Mouse (Mus musculus) heart, embryonic 12.5 days (tissue): Measurements from ENCODE around the gene Parvb. TPM values are rescaled to one million over a fixed set of nuclear protein-coding genes. Genes with fewer than 3 reads are reported as not detected.

ENCODE experiments used
- ATAC-seq: fragments of 200-750 bp; cut with Nextera tagmentation; 2 replicates; pipeline ENCODE4 v1.8.0; 2017; ENCODE audit warnings: moderate TSS enrichment, moderate library complexity; ENCODE audit not compliant: insufficient number of reproducible peaks, low FRiP score
- H3K27ac ChIP-seq: fragments of 300-500 bp; sonication (generic); 2 replicates; pipeline ENCODE4 v1.5.1; 2016; ENCODE audit warnings: mild to moderate bottlenecking, moderate library complexity; ENCODE audit not compliant: poor library complexity, severe bottlenecking
- H3K27me3 ChIP-seq: fragments of 300-500 bp; sonication (generic); replicated peaks from 2 replicates; pipeline ENCODE4 v1.6.1; 2016; ENCODE audit warnings: mild to moderate bottlenecking, moderate library complexity
- H3K36me3 ChIP-seq: fragments of 300-500 bp; sonication (generic); 2 replicates; pipeline ENCODE4 v1.6.1; 2016; ENCODE audit warnings: mild to moderate bottlenecking, moderate library complexity
- H3K4me1 ChIP-seq: fragments of 300-500 bp; sonication (generic); replicated peaks from 2 replicates; pipeline ENCODE4 v1.6.1; 2016; ENCODE audit warnings: mild to moderate bottlenecking
- H3K4me2 ChIP-seq: fragments of 300-500 bp; sonication (generic); 2 replicates; pipeline ENCODE4 v1.6.1; 2016; ENCODE audit warnings: mild to moderate bottlenecking, moderate library complexity
- H3K4me3 ChIP-seq: fragments of 300-500 bp; sonication (generic); 2 replicates; pipeline ENCODE4 v1.5.1; 2016; ENCODE audit warnings: mild to moderate bottlenecking
- H3K9ac ChIP-seq: fragments of 300-500 bp; sonication (generic); 2 replicates; pipeline ENCODE4 v1.6.1; 2016; ENCODE audit warnings: mild to moderate bottlenecking, moderate library complexity
- H3K9me3 ChIP-seq: fragments of 300-500 bp; sonication (generic); replicated peaks from 2 replicates; pipeline ENCODE4 v1.6.1; 2016; ENCODE audit warnings: mild to moderate bottlenecking, moderate library complexity
- WGBS: fragments of 180-500 bp; shearing (Covaris S2); methylation state at CpG from one replicate; pipeline ENCODE4 v1.1.7; 2016; 5-methylcytosine and 5-hydroxymethylcytosine counted together
- polyA plus RNA-seq: library from polyadenylated mRNA; unstranded; fragments of >200 nt; fragmentation: Nextera tagmentation; extraction: Ambion mirVana; gene quantifications from 2 replicates; pipeline ENCODE4 v1.2.1, GENCODE M21; 2016

The Parvb gene
- polyA plus RNA-seq, 1 experiment from 2014 or later: 13.5 TPM

DNA sequence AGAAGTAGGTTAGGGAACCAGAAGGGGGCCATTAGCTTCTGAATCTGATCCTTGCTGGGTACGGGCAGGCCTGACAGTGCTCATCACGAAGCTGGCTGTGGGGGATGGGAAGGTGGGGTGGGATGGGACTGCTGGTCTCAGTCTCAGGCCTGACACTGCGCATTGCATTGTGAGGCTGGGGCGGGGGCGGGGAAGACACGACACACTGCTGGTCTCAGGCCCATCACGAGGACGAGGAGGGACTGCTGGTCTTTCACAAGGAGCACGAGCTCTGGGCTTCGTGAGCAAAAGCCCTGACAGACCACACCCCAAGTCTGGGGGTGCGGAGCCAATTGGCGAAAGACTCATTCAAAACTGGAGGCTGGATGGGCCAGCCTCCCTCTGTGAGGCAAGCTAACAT lies 93.9 kb downstream of the Parvb start:
- no peaks in the 10 kb centered on the region for H3K9me3 ChIP-seq
- H3K4me2 ChIP-seq: no peak overlapping the region
- H3K4me3 ChIP-seq: no peak overlapping the region
- no peak for ATAC-seq
- WGBS: 44% methylated on average over 12 of the region's 12 CpGs
- H3K36me3 ChIP-seq: no peaks in the 10 kb centered on the region
- no peak overlapping the region for H3K9ac ChIP-seq
- H3K4me1 ChIP-seq: no peaks in the 10 kb centered on the region
- no peak overlapping the region for H3K27ac ChIP-seq
- peaks cover 11% of the 10 kb centered on the region; the same call in 1 of the 2 replicates for H3K27me3 ChIP-seq

DNA sequence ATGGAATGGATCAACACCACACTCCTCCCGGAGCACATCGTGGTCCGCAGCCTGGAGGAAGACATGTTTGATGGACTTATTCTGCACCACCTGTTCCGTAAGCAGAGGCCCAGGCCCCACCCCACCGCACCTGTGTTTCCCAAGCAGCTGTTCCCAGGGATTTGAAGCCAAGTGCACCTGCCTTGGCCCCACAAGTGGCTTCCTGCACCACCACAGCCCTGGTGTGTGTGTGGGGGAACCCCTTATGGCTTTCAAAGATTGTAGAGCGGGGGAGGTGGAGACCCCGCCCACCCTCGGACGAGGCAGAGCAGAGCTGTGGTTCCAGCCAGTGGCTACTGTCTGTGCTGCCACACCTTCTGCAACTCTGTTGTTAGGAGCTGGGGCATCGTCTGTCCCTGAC lies 97.0 kb downstream of the Parvb start:
- WGBS: 68% methylated on average over 10 of the region's 10 CpGs
- no peaks in the 10 kb centered on the region for H3K4me1 ChIP-seq
- no peak overlapping the region for H3K27ac ChIP-seq
- no peak overlapping the region for H3K4me3 ChIP-seq
- 0 out of 2 replicates have a peak, but pooled peaks cover 6% of the 10 kb centered on the region for H3K27me3 ChIP-seq
- no peak overlapping the region for H3K9ac ChIP-seq
- H3K9me3 ChIP-seq: no peaks in the 10 kb centered on the region
- no peaks in the 10 kb centered on the region for H3K36me3 ChIP-seq
- H3K4me2 ChIP-seq: no peak overlapping the region
- ATAC-seq: no peak

DNA sequence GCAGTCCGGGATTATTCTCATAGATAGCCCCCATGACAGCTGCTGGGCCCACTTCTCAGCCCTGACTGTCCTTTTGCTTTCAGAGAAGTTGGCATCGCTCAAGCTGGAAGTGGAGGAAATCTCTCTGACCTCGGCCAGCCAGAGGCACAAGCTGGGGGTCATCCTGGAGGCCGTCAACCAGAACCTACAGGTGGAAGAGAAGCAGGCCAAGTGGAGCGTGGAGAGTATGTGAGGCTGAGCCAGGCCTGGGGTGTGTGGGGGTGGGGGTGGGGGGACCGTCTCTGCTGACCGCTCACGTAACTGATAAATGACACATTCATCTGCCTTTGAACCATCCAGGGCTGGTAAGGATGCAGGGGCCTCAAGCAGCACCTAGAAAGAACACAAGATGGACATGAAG lies 98.1 kb downstream of the Parvb start:
- H3K27me3 ChIP-seq: 0 out of 2 replicates have a peak, but pooled peaks cover 2% of the 10 kb centered on the region
- H3K4me1 ChIP-seq: no peaks in the 10 kb centered on the region
- H3K9ac ChIP-seq: no peak overlapping the region
- H3K4me3 ChIP-seq: no peak overlapping the region
- no peak overlapping the region for H3K4me2 ChIP-seq
- 83% methylated on average over 8 of the region's 8 CpGs for WGBS
- H3K27ac ChIP-seq: no peak overlapping the region
- H3K36me3 ChIP-seq: no peaks in the 10 kb centered on the region
- no peaks in the 10 kb centered on the region for H3K9me3 ChIP-seq
- no peak for ATAC-seq

DNA sequence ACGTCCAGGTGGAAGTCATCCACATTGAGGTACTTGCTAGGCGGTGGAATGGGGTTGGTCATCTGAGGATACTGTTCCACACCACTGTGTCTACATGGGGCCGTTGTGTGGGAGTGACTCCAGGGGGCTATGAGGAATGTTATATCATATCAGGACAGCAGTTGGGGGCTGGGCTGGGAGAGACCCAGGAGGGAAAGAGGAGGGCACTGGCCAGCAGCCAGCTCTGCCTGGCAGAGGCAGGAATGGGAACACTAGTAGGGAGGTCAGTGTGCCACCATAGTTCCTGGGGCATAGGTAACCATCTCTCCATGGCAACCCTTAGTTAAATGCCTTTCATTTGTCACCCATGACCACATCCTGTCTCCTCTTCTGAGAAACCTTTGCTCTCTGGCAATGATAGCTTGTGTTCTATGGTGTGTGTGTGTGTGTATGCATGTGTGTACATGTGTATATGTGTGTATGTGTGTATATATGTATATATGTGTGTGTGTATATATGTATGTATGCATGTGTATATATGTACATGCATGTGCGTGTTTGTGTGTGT lies 99.3 kb downstream of the Parvb start:
- H3K4me3 ChIP-seq: no peak overlapping the region
- H3K36me3 ChIP-seq: no peaks in the 10 kb centered on the region
- no peak overlapping the region for H3K27ac ChIP-seq
- H3K9me3 ChIP-seq: no peaks in the 10 kb centered on the region
- H3K27me3 ChIP-seq: 0 out of 2 replicates have a peak, but pooled peaks cover 2% of the 10 kb centered on the region
- no peak for ATAC-seq
- WGBS: 71% methylated on average over 4 of the region's 4 CpGs
- H3K9ac ChIP-seq: no peak overlapping the region
- peaks cover 2% of the 10 kb centered on the region for H3K4me1 ChIP-seq
- no peak overlapping the region for H3K4me2 ChIP-seq

DNA sequence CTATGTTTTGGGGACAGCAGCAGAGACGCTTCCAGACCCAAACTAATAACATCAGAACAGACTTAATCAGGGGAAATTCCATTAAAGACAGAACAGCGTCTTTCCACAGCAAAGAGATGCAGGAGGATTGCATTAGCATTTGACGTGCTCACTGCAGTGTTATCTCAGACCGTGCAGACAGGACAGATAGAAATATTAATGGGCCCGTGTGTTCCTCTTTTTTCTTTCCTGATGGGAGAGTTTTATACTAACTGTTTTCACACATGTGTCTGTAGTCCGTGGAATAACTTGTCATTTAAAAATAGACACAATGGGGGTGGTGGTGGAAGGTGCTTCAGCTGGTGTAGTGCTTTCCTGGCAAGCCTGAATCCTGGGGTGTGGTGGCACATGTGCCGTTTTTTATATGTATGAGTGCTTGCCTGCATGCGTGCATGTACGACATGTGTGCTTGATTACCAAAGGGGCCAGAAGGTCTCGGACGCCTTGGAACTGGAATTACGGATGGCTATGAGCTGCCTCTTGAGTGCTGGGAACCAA lies 104.5 kb downstream of the Parvb start:
- no peak overlapping the region for H3K27ac ChIP-seq
- H3K4me3 ChIP-seq: no peak overlapping the region
- WGBS: 55% methylated on average over 12 of the region's 12 CpGs
- no peaks in the 10 kb centered on the region for H3K9me3 ChIP-seq
- no peaks in the 10 kb centered on the region for H3K27me3 ChIP-seq
- H3K9ac ChIP-seq: no peak overlapping the region
- H3K4me1 ChIP-seq: peaks cover 9% of the 10 kb centered on the region
- no peak for ATAC-seq
- H3K4me2 ChIP-seq: no peak overlapping the region
- no peaks in the 10 kb centered on the region for H3K36me3 ChIP-seq

DNA sequence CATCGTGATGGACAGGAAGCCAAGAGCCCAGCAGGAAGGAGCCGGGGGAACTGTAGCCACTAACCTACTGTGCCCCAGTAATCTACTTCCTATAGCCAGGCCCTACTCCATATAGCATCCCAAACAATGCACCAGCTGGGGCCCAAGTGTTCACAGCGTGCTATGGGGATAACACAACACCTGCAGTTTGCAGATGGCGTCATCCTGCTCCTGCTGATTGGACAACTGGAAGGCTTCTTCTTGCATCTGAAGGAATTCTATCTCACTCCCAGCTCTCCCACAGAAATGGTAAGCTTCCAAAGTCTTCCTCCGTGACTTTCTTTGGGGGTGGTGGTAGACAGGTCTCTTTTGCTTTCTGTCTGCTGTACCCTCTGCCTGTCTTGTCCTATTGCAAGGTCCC lies 105.8 kb downstream of the Parvb start:
- WGBS: 68% methylated on average over 5 of the region's 5 CpGs
- Histone ChIP-seq H3K27ac (no peak overlapping the region), H3K4me3 (no peak overlapping the region), H3K9me3 (no peaks in the 10 kb centered on the region), H3K9ac (no peak overlapping the region), H3K36me3 (no peaks in the 10 kb centered on the region), H3K4me2 (no peak overlapping the region), H3K27me3 (no peaks in the 10 kb centered on the region), H3K4me1 (peaks cover 9% of the 10 kb centered on the region)
- ATAC-seq: no peak

DNA sequence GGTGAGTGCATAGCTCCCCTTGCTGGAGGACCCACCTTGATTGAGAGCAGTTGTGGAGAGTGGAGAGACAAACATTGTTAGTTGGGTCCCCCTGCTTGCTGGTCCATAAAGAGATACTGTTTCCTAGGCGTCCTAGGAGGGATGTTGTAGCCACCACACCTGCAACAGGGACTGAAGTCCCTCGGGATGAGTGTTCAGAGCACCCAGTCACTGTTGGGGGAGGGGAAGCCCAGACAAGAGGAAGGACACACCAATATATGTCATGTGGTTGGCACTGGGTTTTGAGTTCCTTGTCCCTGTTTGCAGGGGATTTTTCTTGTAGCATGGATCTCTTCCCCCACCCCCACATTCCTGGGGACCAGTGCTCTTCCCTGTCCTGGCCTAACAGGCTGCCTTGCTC lies 109.1 kb downstream of the Parvb start:
- H3K27me3 ChIP-seq: no peaks in the 10 kb centered on the region
- no peak overlapping the region for H3K27ac ChIP-seq
- no peak overlapping the region for H3K9ac ChIP-seq
- peaks cover 9% of the 10 kb centered on the region for H3K4me1 ChIP-seq
- no peaks in the 10 kb centered on the region for H3K36me3 ChIP-seq
- no peak for ATAC-seq
- no peak overlapping the region for H3K4me3 ChIP-seq
- H3K9me3 ChIP-seq: no peaks in the 10 kb centered on the region
- WGBS: 50% methylated on average over 2 of the region's 2 CpGs
- H3K4me2 ChIP-seq: no peak overlapping the region

DNA sequence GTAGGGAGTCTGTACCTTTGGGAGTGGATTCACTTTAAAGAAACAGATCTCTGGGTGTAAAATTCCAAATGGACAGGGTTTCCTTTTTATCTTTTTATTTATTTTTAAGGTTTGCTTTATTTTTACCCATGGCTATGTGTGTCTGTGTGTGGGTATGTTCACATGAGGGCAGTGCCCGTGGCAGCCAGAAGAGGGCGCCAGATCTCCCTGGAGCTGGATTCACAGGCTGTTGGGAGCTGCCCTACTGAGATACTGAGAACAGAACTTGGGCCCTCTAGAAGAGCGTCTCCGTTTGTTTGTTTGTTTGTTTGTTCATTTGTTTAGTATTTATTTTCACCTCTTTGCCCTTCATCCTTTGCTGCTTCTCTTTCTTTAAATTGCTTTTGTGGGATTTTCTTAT lies 116.9 kb downstream of the Parvb start:
- ATAC-seq: no peak
- WGBS: 82% methylated on average over 4 of the region's 4 CpGs
- H3K27me3 ChIP-seq: no peaks in the 10 kb centered on the region

DNA sequence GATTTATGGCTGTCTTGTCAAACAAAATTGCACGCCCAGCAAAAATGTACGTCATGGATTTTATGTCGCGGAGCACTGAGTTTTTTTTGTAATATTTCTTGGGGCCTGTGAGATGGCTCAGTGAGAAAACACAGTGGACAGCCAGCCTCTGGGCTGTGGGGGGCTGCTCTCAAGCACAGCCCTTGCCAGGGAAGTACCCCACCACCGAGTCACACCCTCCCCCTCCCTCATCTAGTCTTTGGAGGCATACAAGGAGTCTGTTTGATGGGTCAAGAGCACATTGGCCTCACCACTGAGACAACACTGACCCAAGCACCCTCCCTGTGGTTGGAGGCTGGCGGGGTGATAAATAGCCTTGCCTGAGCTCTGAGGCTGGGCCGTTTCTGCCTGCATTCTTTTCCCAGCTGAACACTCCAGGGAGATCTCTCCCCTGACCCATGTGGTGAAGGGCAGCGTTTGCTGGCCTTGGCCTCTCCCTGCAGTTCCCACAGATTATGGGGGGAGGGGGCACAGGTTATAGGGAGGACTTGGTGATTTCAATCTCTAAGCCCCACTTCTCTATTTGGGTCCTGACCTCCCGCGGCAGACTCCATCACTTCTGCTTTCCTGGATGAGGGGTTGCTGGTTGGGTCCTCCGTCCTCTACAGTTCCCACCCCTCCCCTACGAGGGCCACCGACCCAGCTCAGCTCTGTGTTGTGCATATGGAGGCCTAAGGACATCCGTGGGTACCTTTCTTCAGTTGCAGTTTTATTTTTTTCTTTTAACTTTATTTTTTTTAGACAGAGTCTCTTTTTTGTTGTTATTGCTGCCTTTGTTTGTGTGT lies 118.3 kb downstream of the Parvb start:
- Histone ChIP-seq H3K27ac (no peak overlapping the region), H3K4me2 (no peak overlapping the region), H3K27me3 (no peaks in the 10 kb centered on the region), H3K9ac (no peak overlapping the region), H3K9me3 (peaks cover 6% of the 10 kb centered on the region; the same call in 1 of the 2 replicates), H3K4me3 (no peak overlapping the region), H3K4me1 (peaks cover 19% of the 10 kb centered on the region; the same call in 1 of the 2 replicates), H3K36me3 (no peaks in the 10 kb centered on the region)
- ATAC-seq: no peak
- WGBS: 55% methylated on average over 14 of the region's 14 CpGs

More for the DNA sequence above, 116.9 kb downstream of the Parvb start:
- no peak overlapping the region for H3K27ac ChIP-seq
- no peak overlapping the region for H3K9ac ChIP-seq
- peaks cover 5% of the 10 kb centered on the region; the same call in 1 of the 2 replicates for H3K9me3 ChIP-seq
- H3K4me2 ChIP-seq: no peak overlapping the region
- peaks cover 19% of the 10 kb centered on the region; the same call in 1 of the 2 replicates for H3K4me1 ChIP-seq
- H3K4me3 ChIP-seq: no peak overlapping the region
- no peaks in the 10 kb centered on the region for H3K36me3 ChIP-seq

DNA sequence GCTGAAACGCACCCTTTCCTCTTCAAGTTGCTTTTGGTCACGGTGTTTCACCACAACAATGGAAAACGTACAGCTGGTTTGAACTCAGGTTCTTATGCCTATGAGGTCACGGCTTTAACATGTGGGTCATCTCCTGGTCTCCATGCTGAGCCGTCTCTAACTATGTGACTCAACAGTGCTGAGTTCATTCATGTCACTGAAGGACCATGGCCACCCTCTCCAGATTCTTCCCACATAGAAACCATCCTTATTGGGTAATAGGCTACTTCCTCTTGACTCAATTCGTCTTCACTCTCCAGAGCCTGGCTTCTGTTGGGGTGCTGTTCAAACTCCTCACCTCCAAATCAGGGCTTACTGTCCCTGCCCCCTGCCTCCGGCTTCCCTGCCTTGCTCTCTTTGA lies 119.5 kb downstream of the Parvb start:
- Histone ChIP-seq H3K9ac (no peak overlapping the region), H3K4me3 (no peak overlapping the region), H3K4me2 (no peak overlapping the region), H3K4me1 (peaks cover 19% of the 10 kb centered on the region; the same call in 1 of the 2 replicates), H3K9me3 (peaks cover 6% of the 10 kb centered on the region; the same call in 1 of the 2 replicates), H3K36me3 (no peaks in the 10 kb centered on the region), H3K27me3 (no peaks in the 10 kb centered on the region), H3K27ac (no peak overlapping the region)
- 76% methylated on average over 7 of the region's 7 CpGs for WGBS
- ATAC-seq: no peak
